Mouse (Mus musculus) heart, adult 2 months (tissue): ENCODE data around the gene Ndufs5.

ENCODE experiments used
- CTCF ChIP-seq: fragments of 200-600 bp; IDR thresholded peaks from 2 replicates; pipeline ENCODE4 v1.8.1; 2022; ENCODE audit warnings: antibody characterized with exemption, mild to moderate bottlenecking, moderate library complexity
- EP300 ChIP-seq: fragments of 200-500 bp; IDR thresholded peaks from 2 replicates; pipeline ENCODE4 v1.6.1; 2011; ENCODE audit warnings: low read depth, low read length, control low read depth; ENCODE audit not compliant: insufficient read depth

DNA sequence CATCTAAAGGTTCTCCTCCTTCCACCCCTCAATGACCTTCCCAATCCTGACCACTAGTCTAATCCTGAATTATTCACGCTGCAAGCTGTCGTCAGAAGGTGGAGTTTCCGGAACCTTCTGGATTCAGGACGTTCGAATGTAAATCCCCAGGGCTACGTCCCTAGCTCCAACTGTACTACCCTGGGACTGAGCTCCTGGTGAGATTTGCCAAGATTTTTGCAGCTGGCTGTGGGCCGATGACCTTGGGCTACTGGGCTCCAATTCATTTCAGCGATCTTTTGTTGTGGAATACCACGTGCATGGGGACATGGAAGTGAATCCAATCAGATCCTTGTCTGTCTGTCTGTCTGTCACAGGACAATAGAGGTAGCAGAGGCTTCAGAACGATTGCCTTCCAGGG, 27.7 kb downstream of the Ndufs5 start:
- TF ChIP-seq CTCF (no peak), EP300 (no peak)
